Mouse (Mus musculus): ENCODE measurements around the gene B4galt2. TPM values are rescaled to one million over a fixed set of nuclear protein-coding genes. Genes with fewer than 3 reads are reported as not detected.

B4galt2 gene
- polyA plus RNA-seq, 1 experiment, result 4.9 TPM

DNA sequence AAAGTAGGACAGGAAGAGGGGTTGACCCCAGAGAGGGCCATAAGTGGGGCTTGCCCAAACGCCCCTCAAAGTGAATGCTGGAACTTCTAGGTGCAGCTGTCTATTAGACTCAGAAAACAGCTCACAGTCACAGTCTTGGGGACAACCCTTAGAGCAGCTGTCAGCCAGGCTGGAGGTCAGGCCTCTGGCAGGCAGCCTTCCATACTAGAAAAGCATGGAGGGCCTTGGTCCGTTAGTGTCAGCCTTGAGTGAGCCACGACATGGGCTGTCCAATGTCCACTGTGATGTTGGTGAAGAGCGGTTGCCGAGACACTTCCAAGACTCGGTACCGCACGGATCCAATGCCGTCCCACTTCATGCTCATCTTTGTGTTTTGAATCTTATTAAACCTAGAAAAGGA, 9.7 kb downstream of the B4galt2 start:
- Histone ChIP-seq H3K27ac (ENCODE audit: insufficient read depth, low read depth, low read length) (no peak overlapping the region), H3K27me3 (replicated peaks; ENCODE audit: control insufficient read depth, insufficient read depth, low read length) (no peaks in the 10 kb centered on the region), H3K36me3 (ENCODE audit: control insufficient read depth, insufficient read depth, low read length) (no peaks in the 10 kb centered on the region), H3K4me1 (ENCODE audit: control insufficient read depth, insufficient read depth, low read length) (no peaks in the 10 kb centered on the region), H3K4me3 (ENCODE audit: insufficient read depth, low read depth, low read length) (no peak overlapping the region)
- 92% methylated on average over 9 of the region's 9 CpGs for WGBS
- no peak for DNase-seq
- TF ChIP-seq POLR2A (IDR thresholded peaks at IDR 0.05; ENCODE audit: low read depth, low read length), result no peak
- TF ChIP-seq CTCF (conservative IDR thresholded peaks at IDR 0.05; ENCODE audit: insufficient read depth, insufficient read length, low read depth, low read length), result no peak

DNA sequence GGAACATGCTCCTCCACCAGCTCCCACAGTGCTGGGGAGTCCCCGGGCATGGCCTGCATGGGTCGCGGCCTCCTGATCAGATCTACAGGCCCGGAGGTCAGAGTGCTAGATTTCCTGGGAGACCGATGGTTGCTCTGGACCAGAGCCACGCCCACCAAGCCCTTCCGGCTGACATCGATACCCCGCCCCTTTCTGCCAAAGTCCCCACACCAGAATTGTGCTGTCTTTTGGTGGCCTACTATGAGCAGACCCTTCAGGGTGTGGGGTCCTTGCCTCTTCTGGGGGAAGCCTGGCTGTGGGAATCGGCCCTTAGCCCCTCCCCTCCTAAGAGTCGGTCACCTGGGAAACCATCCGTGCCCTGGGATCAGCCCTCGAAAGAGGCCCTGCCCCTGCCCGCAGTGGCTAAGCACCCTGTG, 10.8 kb downstream of the B4galt2 start, which contains the start of gene Ccdc24:
TSS of gene Ccdc24 (minus strand) at position 87 of the 416 bp plus-strand sequence.
- Histone ChIP-seq H3K4me3 (ENCODE audit: insufficient read depth, low read depth, low read length) (peak within 1 kb of the TSS; percentile 42), H3K27me3 (replicated peaks; ENCODE audit: control insufficient read depth, insufficient read depth, low read length) (no peaks in the 10 kb centered on the region), H3K36me3 (ENCODE audit: control insufficient read depth, insufficient read depth, low read length) (no peaks in the 10 kb centered on the region), H3K4me1 (ENCODE audit: control insufficient read depth, insufficient read depth, low read length) (no peaks in the 10 kb centered on the region), H3K27ac (ENCODE audit: insufficient read depth, low read depth, low read length) (no peak within 1 kb of the TSS)
- DNase-seq, result peak; percentile 40
- no peak for TF ChIP-seq POLR2A (IDR thresholded peaks at IDR 0.05; ENCODE audit: low read depth, low read length)
- no peak for TF ChIP-seq CTCF (conservative IDR thresholded peaks at IDR 0.05; ENCODE audit: insufficient read depth, insufficient read length, low read depth, low read length)
- 11% methylated on average over 14 of the region's 14 CpGs for WGBS

DNA sequence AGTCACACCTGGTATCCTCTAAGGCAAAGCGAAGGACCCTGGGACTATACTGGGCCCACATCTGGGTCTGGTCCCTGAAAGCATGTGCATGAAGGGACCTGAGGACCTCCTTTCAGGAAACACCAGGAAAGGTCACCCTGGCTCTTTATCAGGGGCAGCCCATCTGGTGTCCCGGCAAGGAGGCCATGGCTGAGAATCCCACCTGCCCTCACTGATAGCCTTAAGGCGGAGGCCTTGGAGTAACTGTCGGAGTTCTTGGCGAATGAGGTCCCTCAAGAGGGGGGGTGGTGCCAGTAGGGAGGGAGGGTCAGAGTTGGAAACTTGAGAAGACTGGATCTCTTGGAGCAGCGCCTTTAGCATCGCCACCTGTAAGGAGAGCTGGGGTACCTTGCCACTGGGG, 11.5 kb downstream of the B4galt2 start:
- TF ChIP-seq CTCF (conservative IDR thresholded peaks at IDR 0.05; ENCODE audit: insufficient read depth, insufficient read length, low read depth, low read length) (no peak), POLR2A (IDR thresholded peaks at IDR 0.05; ENCODE audit: low read depth, low read length) (no peak)
- 73% methylated on average over 7 of the region's 7 CpGs for WGBS
- Histone ChIP-seq H3K27ac (ENCODE audit: insufficient read depth, low read depth, low read length) (no peak overlapping the region), H3K4me1 (ENCODE audit: control insufficient read depth, insufficient read depth, low read length) (no peaks in the 10 kb centered on the region), H3K36me3 (ENCODE audit: control insufficient read depth, insufficient read depth, low read length) (no peaks in the 10 kb centered on the region), H3K4me3 (ENCODE audit: insufficient read depth, low read depth, low read length) (no peak overlapping the region), H3K27me3 (replicated peaks; ENCODE audit: control insufficient read depth, insufficient read depth, low read length) (no peaks in the 10 kb centered on the region)
- DNase-seq, result no peak

DNA sequence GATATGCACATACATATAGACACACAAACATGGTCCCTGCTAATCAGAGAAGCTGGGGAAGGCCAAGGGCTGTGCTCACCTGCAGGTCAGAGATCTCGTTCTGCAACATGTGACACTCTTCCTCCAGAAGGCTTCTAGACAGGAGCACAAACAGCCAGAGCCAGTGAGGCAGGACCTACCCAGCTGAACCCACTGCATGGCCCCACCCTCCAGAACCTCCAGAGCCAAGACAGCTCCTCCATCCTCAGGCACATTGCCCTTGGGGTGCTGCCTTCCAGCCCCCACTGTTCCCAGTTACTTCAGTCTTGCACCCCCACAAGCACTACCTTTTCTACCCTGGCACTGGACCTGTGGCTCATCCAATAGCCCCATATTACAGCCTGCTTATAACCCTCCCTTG, 12.8 kb downstream of the B4galt2 start:
- Histone ChIP-seq H3K4me1 (ENCODE audit: control insufficient read depth, insufficient read depth, low read length) (peaks cover 4% of the 10 kb centered on the region; the same call in 1 of the 2 replicates), H3K27me3 (replicated peaks; ENCODE audit: control insufficient read depth, insufficient read depth, low read length) (no peaks in the 10 kb centered on the region), H3K27ac (ENCODE audit: insufficient read depth, low read depth, low read length) (no peak overlapping the region), H3K36me3 (ENCODE audit: control insufficient read depth, insufficient read depth, low read length) (no peaks in the 10 kb centered on the region), H3K4me3 (ENCODE audit: insufficient read depth, low read depth, low read length) (no peak overlapping the region)
- WGBS, result 63% methylated on average over 1 of the region's 1 CpGs
- TF ChIP-seq POLR2A (IDR thresholded peaks at IDR 0.05; ENCODE audit: low read depth, low read length) (no peak), CTCF (conservative IDR thresholded peaks at IDR 0.05; ENCODE audit: insufficient read depth, insufficient read length, low read depth, low read length) (no peak)
- DNase-seq, result no peak

DNA sequence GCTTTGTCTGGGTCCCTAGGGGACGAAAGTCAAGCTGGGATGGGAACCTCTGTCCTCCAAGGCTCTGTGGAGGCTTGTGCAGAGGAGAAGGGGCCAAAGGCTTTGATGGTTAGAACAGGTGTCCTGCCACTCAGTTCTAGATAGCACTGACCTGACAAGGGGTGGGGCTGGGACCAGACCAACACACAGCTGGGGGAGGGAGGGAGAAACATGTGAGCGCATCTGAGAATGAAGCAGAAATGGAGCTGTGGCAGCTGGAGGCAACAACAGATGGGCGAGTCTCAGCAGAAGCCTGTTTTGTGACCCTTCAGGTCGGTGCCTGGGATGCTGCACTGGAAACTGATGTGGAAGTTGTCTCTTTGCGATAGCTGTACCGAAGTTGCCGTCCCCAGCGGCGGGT, 14.0 kb downstream of the B4galt2 start:
- H3K27ac ChIP-seq (ENCODE audit: insufficient read depth, low read depth, low read length), result no peak overlapping the region
- no peak for DNase-seq
- H3K27me3 ChIP-seq (replicated peaks; ENCODE audit: control insufficient read depth, insufficient read depth, low read length), result no peaks in the 10 kb centered on the region
- WGBS, result 77% methylated on average over 9 of the region's 9 CpGs
- H3K36me3 ChIP-seq (ENCODE audit: control insufficient read depth, insufficient read depth, low read length), result no peaks in the 10 kb centered on the region
- TF ChIP-seq CTCF (conservative IDR thresholded peaks at IDR 0.05; ENCODE audit: insufficient read depth, insufficient read length, low read depth, low read length) (no peak), POLR2A (IDR thresholded peaks at IDR 0.05; ENCODE audit: low read depth, low read length) (no peak)
- H3K4me3 ChIP-seq (ENCODE audit: insufficient read depth, low read depth, low read length), result no peak overlapping the region
- peaks cover 4% of the 10 kb centered on the region; the same call in 1 of the 2 replicates for H3K4me1 ChIP-seq (ENCODE audit: control insufficient read depth, insufficient read depth, low read length)

DNA sequence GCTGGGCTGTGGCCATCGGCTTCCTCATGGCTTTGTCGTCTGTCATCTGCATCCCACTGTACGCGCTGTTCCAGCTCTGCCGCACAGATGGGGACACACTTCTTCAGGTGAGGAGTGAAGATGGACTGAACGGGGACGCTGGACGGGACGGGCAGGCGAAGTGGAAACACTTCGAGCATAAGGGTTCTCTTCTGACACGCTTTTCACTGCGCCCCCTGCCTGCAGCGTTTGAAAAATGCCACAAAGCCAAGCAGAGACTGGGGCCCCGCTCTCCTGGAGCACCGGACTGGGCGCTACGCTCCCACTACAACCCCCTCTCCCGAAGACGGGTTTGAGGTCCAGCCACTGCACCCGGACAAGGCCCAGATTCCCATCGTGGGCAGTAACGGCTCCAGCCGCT, 15.5 kb downstream of the B4galt2 start:
- Histone ChIP-seq H3K36me3 (ENCODE audit: control insufficient read depth, insufficient read depth, low read length) (no peaks in the 10 kb centered on the region), H3K27me3 (replicated peaks; ENCODE audit: control insufficient read depth, insufficient read depth, low read length) (no peaks in the 10 kb centered on the region), H3K4me1 (ENCODE audit: control insufficient read depth, insufficient read depth, low read length) (peaks cover 4% of the 10 kb centered on the region; the same call in 1 of the 2 replicates), H3K4me3 (ENCODE audit: insufficient read depth, low read depth, low read length) (no peak overlapping the region), H3K27ac (ENCODE audit: insufficient read depth, low read depth, low read length) (no peak overlapping the region)
- TF ChIP-seq CTCF (conservative IDR thresholded peaks at IDR 0.05; ENCODE audit: insufficient read depth, insufficient read length, low read depth, low read length) (peak; percentile 71), POLR2A (IDR thresholded peaks at IDR 0.05; ENCODE audit: low read depth, low read length) (no peak)
- whole genome bisulfite sequencing, result 21% methylated on average over 24 of the region's 24 CpGs
- DNase-seq, result peak; percentile 66

DNA sequence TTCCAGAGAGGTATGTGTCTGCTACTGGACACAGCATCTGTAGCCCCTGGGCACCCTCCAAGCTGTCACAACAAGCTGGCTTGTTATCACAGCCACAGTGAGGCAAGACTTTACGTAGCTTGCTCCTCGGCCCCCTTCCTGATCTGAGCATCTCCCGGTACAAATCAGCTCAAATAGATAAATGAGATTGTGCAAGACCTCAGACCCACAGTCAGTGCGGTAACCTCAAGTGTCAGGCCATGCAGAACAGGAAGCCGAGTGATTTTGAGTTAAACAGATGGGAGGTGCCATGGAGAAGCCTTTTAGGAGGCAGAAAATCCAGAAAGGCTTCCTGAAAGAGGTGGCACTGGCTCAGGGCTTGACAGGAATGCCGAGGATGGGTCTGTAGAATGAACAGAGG, 16.3 kb downstream of the B4galt2 start:
- H3K4me1 ChIP-seq (ENCODE audit: control insufficient read depth, insufficient read depth, low read length), result peaks cover 4% of the 10 kb centered on the region; the same call in 1 of the 2 replicates
- no peak for TF ChIP-seq CTCF (conservative IDR thresholded peaks at IDR 0.05; ENCODE audit: insufficient read depth, insufficient read length, low read depth, low read length)
- no peak for TF ChIP-seq POLR2A (IDR thresholded peaks at IDR 0.05; ENCODE audit: low read depth, low read length)
- no peaks in the 10 kb centered on the region for H3K27me3 ChIP-seq (replicated peaks; ENCODE audit: control insufficient read depth, insufficient read depth, low read length)
- DNase-seq, result no peak
- 77% methylated on average over 6 of the region's 6 CpGs for WGBS
- no peaks in the 10 kb centered on the region for H3K36me3 ChIP-seq (ENCODE audit: control insufficient read depth, insufficient read depth, low read length)
- no peak overlapping the region for H3K4me3 ChIP-seq (ENCODE audit: insufficient read depth, low read depth, low read length)
- H3K27ac ChIP-seq (ENCODE audit: insufficient read depth, low read depth, low read length), result no peak overlapping the region
